11 mouse cellular contexts compared by ENCODE assay signal in the genomic region with DNA sequence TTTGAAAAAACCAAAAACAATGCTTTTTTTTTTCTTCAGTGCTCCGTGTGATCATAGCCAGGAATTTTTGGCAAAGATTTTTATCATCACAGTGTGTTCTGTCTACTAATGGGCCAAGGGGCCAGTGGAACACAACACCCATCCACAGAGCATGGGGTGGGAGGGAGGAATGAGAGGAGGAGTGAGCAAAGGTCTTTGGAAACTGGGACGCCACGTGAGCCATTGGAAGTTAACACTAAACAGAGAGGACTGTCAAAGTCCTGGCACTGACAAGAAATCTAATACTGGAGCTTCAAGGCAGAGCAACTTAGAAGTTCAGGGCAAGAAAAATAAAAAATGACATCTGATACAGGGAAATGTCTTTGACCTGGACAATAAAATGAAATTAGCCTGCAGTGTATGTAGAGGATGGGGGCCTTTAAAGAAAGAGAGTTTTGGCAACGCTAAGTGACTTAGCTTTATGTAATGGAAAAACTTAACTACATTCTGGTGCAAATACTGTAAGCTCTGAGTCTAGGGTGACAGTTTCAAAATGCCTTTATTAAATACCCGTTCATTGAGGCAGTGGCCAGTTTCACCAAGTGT.
DNase-seq lines count a peak whose midpoint lies in the region; ATAC-seq and TF ChIP-seq lines count a peak whose summit lies in the region.
"Had no signal": no experiment of that assay in that cellular context is flagged by ENCODE, and none has a peak within 500 bp of the region (broad histone marks: within the 10 kb centered on the region; RNA-seq: fewer than 3 reads in every experiment).

No protein-coding gene starts in this region.

- no peaks in the 10 kb centered on the region for H3K4me1 ChIP-seq in liver, postnatal 0 days (ENCODE audit: insufficient read depth)

- no peak overlapping the region for H3K4me3 ChIP-seq in liver, postnatal 0 days (ENCODE audit: low read depth, low read length)
- H3K4me3 ChIP-seq: left cerebral cortex, adult 2 months had no signal

- DNase-seq in cerebellum, postnatal 10 days, result peak; percentile 4 to 5
- DNase-seq in cerebellum, postnatal 25 days, result no peak
- DNase-seq in brain, embryonic 14.5 days (ENCODE audit: low read depth), result peak; percentile 5
- DNase-seq in kidney, adult 18-20 months, result peak; percentile 74
- peak; percentile 47 for DNase-seq in liver, postnatal 0 days
- DNase-seq in thymus, postnatal 25 days, result no peak
- no peak for DNase-seq in layer of hippocampus, adult 18-20 months (ENCODE audit: low spot score in 2 of 2)
- DNase-seq in layer of hippocampus, postnatal 25 days (ENCODE audit: extremely low spot score in 1 of 2, low spot score in 1 of 2), result no peak
- DNase-seq: heart, postnatal 36 days had no signal

- no peaks in the 10 kb centered on the region for H3K27me3 ChIP-seq in liver, postnatal 0 days (ENCODE audit: insufficient read depth, low read length)

- no peaks in the 10 kb centered on the region for H3K9me3 ChIP-seq in liver, postnatal 0 days (ENCODE audit: low read length)

- no peak for TF ChIP-seq POLR2A in brain, embryonic 14.5 days (IDR thresholded peaks at IDR 0.05; ENCODE audit: borderline replicate concordance, extremely low read depth, insufficient read depth, insufficient read length, poor library complexity, severe bottlenecking)

- WGBS in liver, postnatal 0 days (ENCODE audit: insufficient replicate concordance), result 44% methylated on average over 5 of the region's 5 CpGs

- no peaks in the 10 kb centered on the region for H3K36me3 ChIP-seq in liver, postnatal 0 days (replicated peaks; ENCODE audit: insufficient read depth, low read length)

- peak; percentile 82 for ATAC-seq in liver, postnatal 0 days
- ATAC-seq: forebrain, embryonic 14.5 days had no signal

- 0 out of 2 replicates have a peak overlapping the region, but pooled peaks have one; percentile 8 for H3K27ac ChIP-seq in liver, postnatal 0 days (ENCODE audit: low read depth)
- H3K27ac ChIP-seq: left cerebral cortex, adult 2 months had no signal

- no peak overlapping the region for H3K4me2 ChIP-seq in liver, postnatal 0 days (ENCODE audit: low read depth, low read length)

- no peak for TF ChIP-seq EP300 in liver, postnatal 0 days (IDR thresholded peaks at IDR 0.05; ENCODE audit: low read depth)

- no peak overlapping the region for H3K9ac ChIP-seq in liver, postnatal 0 days (replicated peaks)

- TF ChIP-seq CTCF in brain, embryonic 14.5 days (IDR thresholded peaks at IDR 0.05; ENCODE audit: borderline replicate concordance, extremely low read depth, insufficient read depth, insufficient read length), result no peak
- TF ChIP-seq CTCF in liver, postnatal 0 days (IDR thresholded peaks at IDR 0.05; ENCODE audit: low read depth), result no peak

Comparison
In these comparisons a context has a peak if more than half of its experiments do, and no peak if none do; other contexts are left out.
1. DNase-seq: peak in cerebellum, postnatal 10 days (2 of 2), brain, embryonic 14.5 days (single experiment), kidney, adult 18-20 months (single experiment) and liver, postnatal 0 days (single experiment); none in cerebellum, postnatal 25 days (0 of 2), thymus, postnatal 25 days (single experiment), layer of hippocampus, adult 18-20 months (0 of 2) and layer of hippocampus, postnatal 25 days (0 of 2).